Mouse (Mus musculus) C2C12 (cell line): ENCODE data around the gene Ptprk.

Experiments used
- CTCF ChIP-seq: IDR thresholded peaks from one replicate; pipeline ENCODE4 v1.5.1; 2011; ENCODE audit not compliant: control insufficient read depth, insufficient read depth, insufficient read length
- MAX ChIP-seq: IDR thresholded peaks from one replicate; pipeline ENCODE4 v1.6.1; 2011; ENCODE audit warnings: mild to moderate bottlenecking, control low read depth
- MYOG ChIP-seq: IDR thresholded peaks from one replicate; pipeline ENCODE4 v1.6.1; 2011; ENCODE audit not compliant: control insufficient read depth, insufficient read length; ENCODE audit errors: extremely low read depth
- USF1 ChIP-seq: IDR thresholded peaks from one replicate; pipeline ENCODE4 v1.6.1; 2011; ENCODE audit warnings: low read depth, mild to moderate bottlenecking, control low read depth, moderate library complexity

- TF ChIP-seq CTCF (no peak), USF1 (no peak), MAX (no peak), MYOG (no peak)
These were observed 291.6 kb downstream of the Ptprk start for GRCm38 (mm10) chr10:28366065-28366677.
